Mouse (Mus musculus): ENCODE measurements around the gene Sri. TPM values are rescaled to one million over a fixed set of nuclear protein-coding genes. Genes with fewer than 3 reads are reported as not detected.
A peak's percentile ranks its signal among the peaks of the same experiment; 100 is the strongest.

Gene Sri
- polyA plus RNA-seq, 1 experiment from 2014 or later: 148 TPM

GRCm38 (mm10) chr5:8056141-8057017 is 10.5 kb downstream of the Sri start:
- H3K36me3 ChIP-seq (ENCODE audit: control insufficient read depth, insufficient read depth, low read length): peaks cover 5% of the 10 kb centered on the region; the same call in 1 of the 2 replicates
- ATAC-seq: peak; percentile 98
- peak overlapping the region; percentile 55; the same call in 1 of the 2 replicates for H3K27ac ChIP-seq (ENCODE audit: low read depth, low read length)
- 1% methylated on average over 55 of the region's 60 CpGs for WGBS
- peak overlapping the region; percentile 78 for H3K4me3 ChIP-seq (ENCODE audit: low read depth, low read length)
- DNase-seq (ENCODE audit: low spot score): peak; percentile 66
- no peaks in the 10 kb centered on the region for H3K27me3 ChIP-seq (replicated peaks; ENCODE audit: control insufficient read depth, insufficient read depth, low read length)
- H3K4me2 ChIP-seq (ENCODE audit: low read length): peak overlapping the region; percentile 62
- H3K9me3 ChIP-seq (replicated peaks; ENCODE audit: control insufficient read depth, low read length): no peaks in the 10 kb centered on the region
- H3K4me1 ChIP-seq (ENCODE audit: control insufficient read depth, insufficient read depth, low read length): peaks cover 2% of the 10 kb centered on the region; the same call in 1 of the 2 replicates
- H3K9ac ChIP-seq (ENCODE audit: low read length): peak overlapping the region; percentile 85

- ATAC-seq: peak; percentile 25
- Histone ChIP-seq H3K27me3 (replicated peaks; ENCODE audit: control insufficient read depth, insufficient read depth, low read length) (no peaks in the 10 kb centered on the region), H3K9me3 (replicated peaks; ENCODE audit: control insufficient read depth, low read length) (no peaks in the 10 kb centered on the region), H3K9ac (ENCODE audit: low read length) (peak overlapping the region; percentile 85), H3K4me3 (ENCODE audit: low read depth, low read length) (peak overlapping the region; percentile 78), H3K4me2 (ENCODE audit: low read length) (peak overlapping the region; percentile 62), H3K27ac (ENCODE audit: low read depth, low read length) (no peak overlapping the region), H3K4me1 (ENCODE audit: control insufficient read depth, insufficient read depth, low read length) (peaks cover 2% of the 10 kb centered on the region; the same call in 1 of the 2 replicates), H3K36me3 (ENCODE audit: control insufficient read depth, insufficient read depth, low read length) (peaks cover 5% of the 10 kb centered on the region; the same call in 1 of the 2 replicates)
- 67% methylated on average over 5 of the region's 5 CpGs for WGBS
- DNase-seq (ENCODE audit: low spot score): no peak
Observed at GRCm38 (mm10) chr5:8057018-8057323, 11.1 kb downstream of the Sri start.

GRCm38 (mm10) chr5:8058056-8058455 is 12.2 kb downstream of the Sri start:
- ATAC-seq: no peak
- peaks cover 6% of the 10 kb centered on the region for H3K36me3 ChIP-seq (ENCODE audit: control insufficient read depth, insufficient read depth, low read length)
- H3K9me3 ChIP-seq (replicated peaks; ENCODE audit: control insufficient read depth, low read length): no peaks in the 10 kb centered on the region
- no peak overlapping the region for H3K9ac ChIP-seq (ENCODE audit: low read length)
- WGBS: 93% methylated on average over 7 of the region's 7 CpGs
- H3K4me2 ChIP-seq (ENCODE audit: low read length): no peak overlapping the region
- no peak overlapping the region for H3K4me3 ChIP-seq (ENCODE audit: low read depth, low read length)
- no peaks in the 10 kb centered on the region for H3K27me3 ChIP-seq (replicated peaks; ENCODE audit: control insufficient read depth, insufficient read depth, low read length)
- DNase-seq (ENCODE audit: low spot score): no peak
- no peak overlapping the region for H3K27ac ChIP-seq (ENCODE audit: low read depth, low read length)
- peaks cover 2% of the 10 kb centered on the region; the same call in 1 of the 2 replicates for H3K4me1 ChIP-seq (ENCODE audit: control insufficient read depth, insufficient read depth, low read length)

GRCm38 (mm10) chr5:8062469-8062868 is 16.6 kb downstream of the Sri start:
- Histone ChIP-seq H3K9ac (ENCODE audit: low read length) (no peak overlapping the region), H3K36me3 (ENCODE audit: control insufficient read depth, insufficient read depth, low read length) (peaks cover 38% of the 10 kb centered on the region), H3K4me2 (ENCODE audit: low read length) (no peak overlapping the region), H3K9me3 (replicated peaks; ENCODE audit: control insufficient read depth, low read length) (no peaks in the 10 kb centered on the region), H3K4me3 (ENCODE audit: low read depth, low read length) (no peak overlapping the region), H3K27ac (ENCODE audit: low read depth, low read length) (no peak overlapping the region), H3K27me3 (replicated peaks; ENCODE audit: control insufficient read depth, insufficient read depth, low read length) (no peaks in the 10 kb centered on the region), H3K4me1 (ENCODE audit: control insufficient read depth, insufficient read depth, low read length) (no peaks in the 10 kb centered on the region)
- ATAC-seq (no peak), DNase-seq (ENCODE audit: low spot score) (no peak)
- WGBS: 95% methylated on average over 2 of the region's 2 CpGs

- Histone ChIP-seq H3K27ac (ENCODE audit: low read depth, low read length) (no peak overlapping the region), H3K36me3 (ENCODE audit: control insufficient read depth, insufficient read depth, low read length) (peaks cover 38% of the 10 kb centered on the region), H3K9me3 (replicated peaks; ENCODE audit: control insufficient read depth, low read length) (no peaks in the 10 kb centered on the region), H3K4me1 (ENCODE audit: control insufficient read depth, insufficient read depth, low read length) (no peaks in the 10 kb centered on the region), H3K4me3 (ENCODE audit: low read depth, low read length) (no peak overlapping the region), H3K4me2 (ENCODE audit: low read length) (no peak overlapping the region), H3K9ac (ENCODE audit: low read length) (no peak overlapping the region), H3K27me3 (replicated peaks; ENCODE audit: control insufficient read depth, insufficient read depth, low read length) (no peaks in the 10 kb centered on the region)
- no peak for DNase-seq (ENCODE audit: low spot score)
- WGBS: 76% methylated on average over 6 of the region's 6 CpGs
- no peak for ATAC-seq
Observed at GRCm38 (mm10) chr5:8063207-8063606, 17.3 kb downstream of the Sri start.

- ATAC-seq: no peak
Observed at GRCm38 (mm10) chr5:8073406-8073805, 27.5 kb downstream of the Sri start.

GRCm38 (mm10) chr5:8073901-8074561 is 28.2 kb downstream of the Sri start:
- WGBS: 86% methylated on average over 9 of the region's 9 CpGs
- Histone ChIP-seq H3K9me3 (replicated peaks; ENCODE audit: control insufficient read depth, low read length) (no peaks in the 10 kb centered on the region), H3K4me3 (ENCODE audit: low read depth, low read length) (no peak overlapping the region), H3K4me2 (ENCODE audit: low read length) (no peak overlapping the region), H3K27me3 (replicated peaks; ENCODE audit: control insufficient read depth, insufficient read depth, low read length) (no peaks in the 10 kb centered on the region), H3K27ac (ENCODE audit: low read depth, low read length) (no peak overlapping the region), H3K9ac (ENCODE audit: low read length) (no peak overlapping the region), H3K36me3 (ENCODE audit: control insufficient read depth, insufficient read depth, low read length) (peaks cover 8% of the 10 kb centered on the region; the same call in 1 of the 2 replicates), H3K4me1 (ENCODE audit: control insufficient read depth, insufficient read depth, low read length) (no peaks in the 10 kb centered on the region)
- DNase-seq (ENCODE audit: low spot score) (no peak), ATAC-seq (no peak)

More at GRCm38 (mm10) chr5:8073406-8073805, 27.5 kb downstream of the Sri start:
- Histone ChIP-seq H3K9me3 (replicated peaks; ENCODE audit: control insufficient read depth, low read length) (no peaks in the 10 kb centered on the region), H3K4me3 (ENCODE audit: low read depth, low read length) (no peak overlapping the region), H3K36me3 (ENCODE audit: control insufficient read depth, insufficient read depth, low read length) (peaks cover 8% of the 10 kb centered on the region; the same call in 1 of the 2 replicates), H3K27ac (ENCODE audit: low read depth, low read length) (no peak overlapping the region), H3K9ac (ENCODE audit: low read length) (no peak overlapping the region), H3K27me3 (replicated peaks; ENCODE audit: control insufficient read depth, insufficient read depth, low read length) (no peaks in the 10 kb centered on the region), H3K4me1 (ENCODE audit: control insufficient read depth, insufficient read depth, low read length) (no peaks in the 10 kb centered on the region), H3K4me2 (ENCODE audit: low read length) (no peak overlapping the region)
- DNase-seq (ENCODE audit: low spot score): no peak
- WGBS: 91% methylated on average over 9 of the region's 9 CpGs

- 90% methylated on average over 8 of the region's 8 CpGs for WGBS
- no peaks in the 10 kb centered on the region for H3K4me1 ChIP-seq (ENCODE audit: control insufficient read depth, insufficient read depth, low read length)
- no peak overlapping the region for H3K4me3 ChIP-seq (ENCODE audit: low read depth, low read length)
- no peaks in the 10 kb centered on the region for H3K27me3 ChIP-seq (replicated peaks; ENCODE audit: control insufficient read depth, insufficient read depth, low read length)
- H3K36me3 ChIP-seq (ENCODE audit: control insufficient read depth, insufficient read depth, low read length): peaks cover 5% of the 10 kb centered on the region; the same call in 1 of the 2 replicates
- H3K4me2 ChIP-seq (ENCODE audit: low read length): no peak overlapping the region
- no peaks in the 10 kb centered on the region for H3K9me3 ChIP-seq (replicated peaks; ENCODE audit: control insufficient read depth, low read length)
- ATAC-seq (no peak), DNase-seq (ENCODE audit: low spot score) (no peak)
- no peak overlapping the region for H3K27ac ChIP-seq (ENCODE audit: low read depth, low read length)
- no peak overlapping the region for H3K9ac ChIP-seq (ENCODE audit: low read length)
Observed at GRCm38 (mm10) chr5:8077481-8077880, 31.6 kb downstream of the Sri start.
